Mouse (Mus musculus): Measurements from ENCODE around the gene Gm5460. TPM values are rescaled to one million over a fixed set of nuclear protein-coding genes. Genes with fewer than 3 reads are reported as not detected.

Gene Gm5460
- not detected in 2 replicates for polyA plus RNA-seq (2012; ENCODE audit: insufficient read depth, insufficient read length, low replicate concordance, missing spikeins)

DNA sequence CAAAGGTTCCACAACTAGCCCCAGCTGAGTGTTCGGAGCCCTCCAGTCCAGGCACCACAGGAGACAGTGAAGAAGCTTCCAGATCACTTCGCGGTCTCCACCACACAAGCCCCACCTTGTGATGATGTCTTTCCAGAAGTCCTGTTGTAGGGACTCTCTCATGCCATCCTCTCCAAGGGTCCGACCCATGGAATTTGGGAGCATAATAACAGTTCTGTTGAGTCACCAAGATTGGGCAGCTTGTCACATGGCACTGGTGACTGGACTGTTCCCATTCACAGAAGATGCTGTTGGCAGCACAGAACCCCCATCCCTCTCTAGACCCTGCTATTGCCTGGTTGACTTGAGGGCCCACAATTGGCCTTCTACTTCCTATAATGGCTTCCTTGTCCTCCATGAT lies at the start of gene Gm5460:
Gene Gm5460 (plus strand): TSS at position 378 of the 400 bp plus-strand sequence.
- 98% methylated on average over 4 of the region's 4 CpGs for WGBS
- H3K27ac ChIP-seq (ENCODE audit: insufficient read depth, low read depth, low read length), result no peak within 1 kb of the TSS
- H3K4me1 ChIP-seq (ENCODE audit: control insufficient read depth, insufficient read depth, low read length), result no peaks in the 10 kb centered on the region
- no peak within 1 kb of the TSS for H3K4me3 ChIP-seq (ENCODE audit: insufficient read depth, low read depth, low read length)
- TF ChIP-seq CTCF (IDR thresholded peaks at IDR 0.05; ENCODE audit: insufficient read depth, low read depth, low read length), result no peak
- TF ChIP-seq POLR2A (IDR thresholded peaks at IDR 0.05; ENCODE audit: insufficient read depth, low read depth, low read length), result no peak

DNA sequence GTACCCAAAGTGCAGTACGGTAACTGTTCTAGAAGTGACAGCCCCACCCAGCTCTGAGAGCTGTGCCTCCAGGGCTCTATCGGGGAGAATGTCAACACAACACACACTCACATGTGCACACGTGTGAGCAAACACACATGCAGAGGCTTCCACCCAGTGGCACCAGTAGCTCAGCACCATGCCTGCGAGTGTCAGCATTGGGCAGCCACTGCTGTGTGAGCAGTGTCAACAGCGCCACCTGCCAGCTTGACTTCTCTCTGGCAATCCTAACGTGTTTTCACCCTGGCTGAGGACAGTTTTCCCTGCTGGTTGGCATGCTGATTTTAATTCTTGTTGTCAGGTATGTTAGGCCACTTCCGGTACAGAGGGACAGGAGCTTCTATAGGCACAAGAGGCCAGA lies 43.9 kb upstream of the Gm5460 start:
- WGBS, result 65% methylated on average over 7 of the region's 7 CpGs
- Histone ChIP-seq H3K4me3 (ENCODE audit: insufficient read depth, low read depth, low read length) (no peak overlapping the region), H3K4me1 (ENCODE audit: control insufficient read depth, insufficient read depth, low read length) (no peaks in the 10 kb centered on the region), H3K27ac (ENCODE audit: insufficient read depth, low read depth, low read length) (no peak overlapping the region)
- TF ChIP-seq POLR2A (IDR thresholded peaks at IDR 0.05; ENCODE audit: insufficient read depth, low read depth, low read length), result no peak
- TF ChIP-seq CTCF (IDR thresholded peaks at IDR 0.05; ENCODE audit: insufficient read depth, low read depth, low read length), result no peak

DNA sequence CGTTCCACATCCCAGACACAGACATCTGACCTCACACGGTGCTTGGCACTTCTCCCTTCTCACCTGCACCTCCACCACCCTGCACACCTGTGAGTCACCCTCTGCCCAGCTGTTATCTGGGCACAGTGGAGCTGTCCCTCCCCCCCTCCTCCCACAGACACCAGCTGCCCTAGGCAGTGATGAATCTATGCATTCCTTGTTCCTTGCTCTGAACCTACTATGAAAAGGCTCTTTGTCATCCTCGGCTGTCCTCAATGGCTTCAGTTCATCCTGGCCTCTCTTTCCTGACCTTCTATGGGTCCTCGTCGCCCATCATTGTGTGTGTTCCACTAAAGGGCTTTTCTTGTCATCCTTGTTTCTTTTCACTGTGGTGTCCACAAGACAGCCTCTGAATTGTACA lies 41.8 kb upstream of the Gm5460 start:
- peaks cover 6% of the 10 kb centered on the region for H3K4me1 ChIP-seq (ENCODE audit: control insufficient read depth, insufficient read depth, low read length)
- no peak overlapping the region for H3K4me3 ChIP-seq (ENCODE audit: insufficient read depth, low read depth, low read length)
- TF ChIP-seq POLR2A (IDR thresholded peaks at IDR 0.05; ENCODE audit: insufficient read depth, low read depth, low read length), result no peak
- TF ChIP-seq CTCF (IDR thresholded peaks at IDR 0.05; ENCODE audit: insufficient read depth, low read depth, low read length), result no peak
- WGBS, result 82% methylated on average over 5 of the region's 5 CpGs
- no peak overlapping the region for H3K27ac ChIP-seq (ENCODE audit: insufficient read depth, low read depth, low read length)

DNA sequence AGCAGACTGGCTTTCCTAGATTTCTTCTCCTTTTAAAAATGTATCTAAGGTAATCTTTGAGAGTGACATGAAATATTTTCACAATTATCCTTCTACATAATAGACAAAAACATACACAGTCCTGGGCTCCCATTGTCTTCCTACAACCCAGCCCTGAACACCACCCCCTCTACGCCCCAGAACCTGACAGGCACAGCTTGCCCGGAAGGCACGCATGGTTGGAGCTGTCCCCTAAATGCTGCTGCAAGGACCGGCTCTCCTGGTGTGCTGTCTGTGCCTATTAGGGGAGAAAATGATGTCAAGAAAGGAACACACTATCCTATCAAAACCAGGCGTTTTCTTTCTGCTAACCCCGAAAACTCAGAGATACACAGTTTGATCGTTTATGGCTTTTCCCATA lies 38.8 kb upstream of the Gm5460 start:
- WGBS, result 60% methylated on average over 7 of the region's 7 CpGs
- H3K27ac ChIP-seq (ENCODE audit: insufficient read depth, low read depth, low read length), result no peak overlapping the region
- peaks cover 6% of the 10 kb centered on the region for H3K4me1 ChIP-seq (ENCODE audit: control insufficient read depth, insufficient read depth, low read length)
- no peak for TF ChIP-seq CTCF (IDR thresholded peaks at IDR 0.05; ENCODE audit: insufficient read depth, low read depth, low read length)
- TF ChIP-seq POLR2A (IDR thresholded peaks at IDR 0.05; ENCODE audit: insufficient read depth, low read depth, low read length), result no peak
- H3K4me3 ChIP-seq (ENCODE audit: insufficient read depth, low read depth, low read length), result no peak overlapping the region

- TF ChIP-seq POLR2A (IDR thresholded peaks at IDR 0.05; ENCODE audit: insufficient read depth, low read depth, low read length) (no peak), CTCF (IDR thresholded peaks at IDR 0.05; ENCODE audit: insufficient read depth, low read depth, low read length) (no peak)
- WGBS, result 3% methylated on average over 25 of the region's 25 CpGs
- Histone ChIP-seq H3K4me1 (ENCODE audit: control insufficient read depth, insufficient read depth, low read length) (peaks cover 6% of the 10 kb centered on the region), H3K27ac (ENCODE audit: insufficient read depth, low read depth, low read length) (no peak within 1 kb of the TSS), H3K4me3 (ENCODE audit: insufficient read depth, low read depth, low read length) (peak within 1 kb of the TSS; percentile 31)
Measured at GRCm38 (mm10) chr14:33978604-33979059, 37.9 kb upstream of the Gm5460 start, which contains the start of gene Zfp488. Gene Zfp488 (minus strand): TSS chr14:33978764.

DNA sequence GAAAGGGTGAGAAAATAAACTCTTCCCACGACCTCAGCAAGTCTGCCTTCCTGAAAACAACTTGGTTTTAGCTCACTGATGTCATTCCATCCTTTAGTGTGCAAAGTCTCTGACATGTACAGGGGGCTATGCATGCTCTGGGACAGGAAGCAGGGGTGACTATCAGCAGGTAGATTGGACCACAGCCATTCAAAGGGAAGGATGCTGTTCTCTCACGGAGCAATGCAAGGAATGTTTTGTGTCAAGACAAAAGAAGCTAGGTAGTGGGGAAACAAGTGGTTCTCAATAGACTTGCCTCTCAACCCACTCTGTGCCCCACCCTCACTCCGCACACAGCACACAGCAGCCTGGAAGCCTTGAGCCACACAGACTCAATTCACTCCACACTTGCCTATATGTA lies 27.4 kb upstream of the Gm5460 start:
- no peak overlapping the region for H3K4me3 ChIP-seq (ENCODE audit: insufficient read depth, low read depth, low read length)
- H3K27ac ChIP-seq (ENCODE audit: insufficient read depth, low read depth, low read length), result no peak overlapping the region
- 57% methylated on average over 3 of the region's 3 CpGs for WGBS
- no peak for TF ChIP-seq CTCF (IDR thresholded peaks at IDR 0.05; ENCODE audit: insufficient read depth, low read depth, low read length)
- TF ChIP-seq POLR2A (IDR thresholded peaks at IDR 0.05; ENCODE audit: insufficient read depth, low read depth, low read length), result no peak
- no peaks in the 10 kb centered on the region for H3K4me1 ChIP-seq (ENCODE audit: control insufficient read depth, insufficient read depth, low read length)

DNA sequence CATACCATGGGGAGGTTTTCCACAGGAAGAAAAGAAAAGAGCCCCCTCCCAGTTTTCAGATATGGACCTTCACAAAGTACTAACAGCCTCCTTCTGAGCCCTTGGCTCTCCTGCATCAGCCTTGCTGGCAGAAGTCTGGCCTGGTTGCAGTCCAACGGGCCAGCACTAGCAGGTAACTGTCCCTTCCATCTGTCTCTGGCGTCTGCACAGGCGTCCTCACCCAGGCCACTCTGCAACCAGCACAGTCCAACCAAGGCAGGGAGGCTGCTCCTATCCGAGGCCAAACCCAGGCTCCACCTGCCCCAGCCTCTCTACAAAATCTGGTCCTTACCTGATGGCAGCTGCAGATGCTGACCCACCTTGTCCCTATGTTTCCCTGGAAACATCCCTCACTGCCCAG lies 24.6 kb upstream of the Gm5460 start:
- H3K4me3 ChIP-seq (ENCODE audit: insufficient read depth, low read depth, low read length), result no peak overlapping the region
- TF ChIP-seq POLR2A (IDR thresholded peaks at IDR 0.05; ENCODE audit: insufficient read depth, low read depth, low read length) (no peak), CTCF (IDR thresholded peaks at IDR 0.05; ENCODE audit: insufficient read depth, low read depth, low read length) (no peak)

GRCm38 (mm10) chr14:33993051-33993450 lies 23.5 kb upstream of the Gm5460 start:
- TF ChIP-seq POLR2A (IDR thresholded peaks at IDR 0.05; ENCODE audit: insufficient read depth, low read depth, low read length) (no peak), CTCF (IDR thresholded peaks at IDR 0.05; ENCODE audit: insufficient read depth, low read depth, low read length) (no peak)
- Histone ChIP-seq H3K4me3 (ENCODE audit: insufficient read depth, low read depth, low read length) (no peak overlapping the region), H3K27ac (ENCODE audit: insufficient read depth, low read depth, low read length) (no peak overlapping the region), H3K4me1 (ENCODE audit: control insufficient read depth, insufficient read depth, low read length) (no peaks in the 10 kb centered on the region)
- WGBS, result 94% methylated on average over 9 of the region's 9 CpGs

More for the DNA sequence above, 24.6 kb upstream of the Gm5460 start:
- Histone ChIP-seq H3K27ac (ENCODE audit: insufficient read depth, low read depth, low read length) (no peak overlapping the region), H3K4me1 (ENCODE audit: control insufficient read depth, insufficient read depth, low read length) (no peaks in the 10 kb centered on the region)
- WGBS, result 93% methylated on average over 4 of the region's 4 CpGs

DNA sequence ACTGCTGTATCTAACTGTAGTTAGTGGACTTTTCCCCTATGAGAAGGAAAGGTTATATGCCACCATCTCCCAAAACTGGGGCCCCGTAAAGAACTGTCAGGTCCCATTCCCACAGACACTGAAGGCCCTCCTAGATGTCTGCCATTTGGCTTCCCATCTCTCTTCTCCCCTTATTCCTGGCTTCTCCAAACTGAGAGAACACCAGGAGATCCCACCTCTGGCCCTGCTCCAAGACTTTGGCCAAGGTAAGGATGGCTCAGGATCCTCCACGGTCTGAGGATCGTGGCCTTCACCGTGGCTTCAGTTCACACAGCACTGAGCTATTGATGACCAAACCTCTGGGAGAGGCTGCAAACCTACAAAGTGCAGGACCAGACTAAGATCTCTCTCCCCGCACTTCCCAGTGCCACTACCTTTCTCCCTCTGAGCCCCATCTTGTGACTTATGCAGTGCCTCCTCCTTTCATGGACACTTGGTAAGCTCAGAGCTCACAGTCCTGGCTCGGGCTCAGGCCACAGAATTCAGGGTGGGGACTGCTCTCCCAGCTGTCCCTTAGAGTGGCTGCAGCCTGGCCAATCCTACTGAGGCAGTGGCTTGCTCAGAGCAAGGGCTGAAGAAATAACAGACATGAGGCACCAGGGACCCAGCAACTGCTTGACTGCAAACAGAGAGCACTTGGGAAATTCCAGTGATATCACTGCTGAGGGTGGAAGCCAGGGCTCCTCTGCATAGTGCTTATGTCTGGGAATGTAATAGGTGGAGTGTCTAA lies 22.9 kb upstream of the Gm5460 start:
- WGBS, result 92% methylated on average over 6 of the region's 6 CpGs
- TF ChIP-seq POLR2A (IDR thresholded peaks at IDR 0.05; ENCODE audit: insufficient read depth, low read depth, low read length) (no peak), CTCF (IDR thresholded peaks at IDR 0.05; ENCODE audit: insufficient read depth, low read depth, low read length) (no peak)
- Histone ChIP-seq H3K27ac (ENCODE audit: insufficient read depth, low read depth, low read length) (no peak overlapping the region), H3K4me3 (ENCODE audit: insufficient read depth, low read depth, low read length) (no peak overlapping the region), H3K4me1 (ENCODE audit: control insufficient read depth, insufficient read depth, low read length) (no peaks in the 10 kb centered on the region)
